In the genomic region with DNA sequence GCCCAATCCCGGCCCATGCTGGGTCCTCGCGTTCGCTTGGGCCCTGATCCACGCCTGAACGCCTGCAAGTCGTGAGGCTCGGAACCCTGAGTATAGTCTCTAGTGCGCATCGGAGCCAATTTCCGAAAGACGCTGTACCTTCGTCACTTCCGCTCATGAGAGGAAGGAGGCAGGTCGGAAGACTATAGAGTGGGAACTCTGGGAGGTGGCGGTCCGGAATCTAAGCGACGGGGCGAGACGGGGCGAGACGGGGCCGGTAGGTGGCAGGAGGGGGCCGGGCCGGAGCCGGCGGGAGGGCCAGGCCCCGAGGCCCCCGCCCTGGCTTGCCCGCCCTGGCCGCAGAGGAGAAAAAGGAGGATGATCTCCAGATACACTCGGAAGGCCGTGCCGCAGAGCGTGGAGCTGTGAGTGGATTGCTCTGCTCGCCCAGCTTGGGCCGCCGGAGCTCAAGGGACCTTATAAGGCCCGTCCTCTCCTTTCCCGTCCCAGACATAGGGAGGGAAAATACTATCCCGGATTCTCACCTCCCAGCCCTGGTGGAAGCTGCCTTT, we compare ENCODE assay signal across 8 mouse cellular contexts. TPM values are rescaled to one million over a fixed set of nuclear protein-coding genes. Genes with fewer than 3 reads are reported as not detected.
DNase-seq lines count a peak whose midpoint lies in the region; ATAC-seq lines count a peak whose summit lies in the region.

A gene (minus strand): TSS at position 131 of the 551 bp plus-strand sequence.
A gene (plus strand): TSS at position 172 of the 551 bp plus-strand sequence.

- peaks cover 30% of the 10 kb centered on the region for H3K36me3 ChIP-seq in hindbrain, embryonic 12.5 days

- no peaks in the 10 kb centered on the region for H3K27me3 ChIP-seq in hindbrain, embryonic 12.5 days

- peak; percentile 97 for ATAC-seq in hindbrain, embryonic 12.5 days (ENCODE audit: low FRiP score)

- H3K27ac ChIP-seq in hindbrain, embryonic 12.5 days: peak within 1 kb of the TSS; percentile 90

- peak within 1 kb of the TSS; percentile 73 for H3K4me3 ChIP-seq in hindbrain, embryonic 12.5 days

- H3K4me2 ChIP-seq in hindbrain, embryonic 12.5 days (replicated peaks): peak within 1 kb of the TSS; percentile 73

- DNase-seq in NIH3T3 (ENCODE audit: low read depth): peak; percentile 96
- DNase-seq in cerebellum, postnatal 10 days: peak; percentile 96
- DNase-seq in frontal cortex, postnatal 10 days (ENCODE audit: low spot score in 2 of 2): peak; percentile 88 to 90
- DNase-seq in layer of hippocampus, postnatal 14 days (ENCODE audit: low spot score in 2 of 2): peak; percentile 93 to 96
- DNase-seq in lung, postnatal 14 days: peak; percentile 95
- DNase-seq in retina, adult 2 months (ENCODE audit: low read depth, low spot score): peak; percentile 94
- peak; percentile 88 to 91 for DNase-seq in thymus, postnatal 36 days

- H3K9me3 ChIP-seq in hindbrain, embryonic 12.5 days (replicated peaks): no peaks in the 10 kb centered on the region

- H3K4me1 ChIP-seq in hindbrain, embryonic 12.5 days: peaks cover 16% of the 10 kb centered on the region

- under 1% methylated on average over 32 of the region's 42 CpGs for WGBS in hindbrain, embryonic 12.5 days

- H3K9ac ChIP-seq in hindbrain, embryonic 12.5 days: peak within 1 kb of the TSS; percentile 91

RNA-seq across cellular contexts. Expression of the first gene that starts in this region (rescaled TPM):
- 55.0 and 59.5 TPM in 2 replicates for polyA plus RNA-seq in hindbrain, embryonic 12.5 days (2016; fragmentation: Nextera tagmentation; extraction: Ambion mirVana)
- total RNA-seq in layer of hippocampus, postnatal 14 days (2021): 10 to 100 TPM; 27.9 to 32.8 TPM

RNA-seq across cellular contexts. Expression of the second gene that starts in this region (rescaled TPM):
- polyA plus RNA-seq in hindbrain, embryonic 12.5 days (2016; fragmentation: Nextera tagmentation; extraction: Ambion mirVana): 52.5 and 53.2 TPM in 2 replicates
- total RNA-seq in layer of hippocampus, postnatal 14 days (2021): 10 to 100 TPM; 44.3 to 45.5 TPM

Comparison
In these comparisons a context has a peak if more than half of its experiments do, and no peak if none do; other contexts are left out.
1. Peak in every context shown above with its lines: DNase-seq, ATAC-seq, H3K4me3 ChIP-seq and H3K27ac ChIP-seq.